Mouse (Mus musculus) ES-Bruce4 (cell line): ENCODE results near the gene Cyp2j8. TPM values are rescaled to one million over a fixed set of nuclear protein-coding genes. Genes with fewer than 3 reads are reported as not detected.

Experiments used
- H3K27ac ChIP-seq: 2 replicates; pipeline ENCODE4 v1.5.1; 2012; ENCODE audit warnings: low read length, inconsistent platforms; ENCODE audit not compliant: insufficient read depth
- H3K27me3 ChIP-seq: 2 replicates; pipeline ENCODE4 v1.6.1; 2012; ENCODE audit warnings: mild to moderate bottlenecking, low read length, inconsistent platforms; ENCODE audit not compliant: control insufficient read depth, poor library complexity, insufficient read depth, severe bottlenecking
- H3K36me3 ChIP-seq: 2 replicates; pipeline ENCODE4 v1.6.1; 2012; ENCODE audit warnings: inconsistent platforms, mild to moderate bottlenecking, low read length, moderate library complexity; ENCODE audit not compliant: control insufficient read depth, poor library complexity, insufficient read depth, severe bottlenecking
- H3K4me1 ChIP-seq: one replicate; pipeline ENCODE4 v1.8.1; 2011; ENCODE audit warnings: low read length; ENCODE audit not compliant: control insufficient read depth, insufficient read depth
- H3K4me3 ChIP-seq: 2 replicates; pipeline ENCODE4 v1.5.1; 2011; ENCODE audit warnings: low read depth, mild to moderate bottlenecking, low read length
- H3K9ac ChIP-seq: 2 replicates; pipeline ENCODE4 v1.6.1; 2012; ENCODE audit warnings: low read depth, mild to moderate bottlenecking, inconsistent platforms; ENCODE audit not compliant: poor library complexity, severe bottlenecking
- H3K9me3 ChIP-seq: replicated peaks from 2 replicates; pipeline ENCODE4 v1.6.1; 2012; ENCODE audit warnings: mild to moderate bottlenecking, low read length, inconsistent platforms; ENCODE audit not compliant: control insufficient read depth, poor library complexity, insufficient read depth, severe bottlenecking
- CTCF ChIP-seq: IDR thresholded peaks from one replicate; pipeline ENCODE4 v1.8.1; 2011; ENCODE audit warnings: low read depth, low read length
- EP300 ChIP-seq: IDR thresholded peaks from 2 replicates; pipeline ENCODE4 v1.6.1; 2011; ENCODE audit warnings: low read depth, low read length; ENCODE audit not compliant: insufficient read depth
- POLR2A ChIP-seq: IDR thresholded peaks from one replicate; pipeline ENCODE4 v1.8.1; 2011; ENCODE audit warnings: low read length; ENCODE audit not compliant: insufficient read depth
- polyA plus RNA-seq: library from polyadenylated mRNA; stranded (reverse); fragments of >200 nt; gene quantifications from 2 replicates; pipeline ENCODE4 v1.2.4, GENCODE M21; 2011; ENCODE audit warnings: low read depth; ENCODE audit not compliant: missing spikeins, insufficient read depth, insufficient read length

Cyp2j8 gene
- not detected in 2 replicates for polyA plus RNA-seq

GRCm38 (mm10) chr4:96507286-96507685 lies at the start of gene Cyp2j8:
Gene Cyp2j8 (minus strand): TSS chr4:96507386.
- TF ChIP-seq POLR2A (no peak), EP300 (no peak), CTCF (no peak)
- Histone ChIP-seq H3K27me3 (no peaks in the 10 kb centered on the region), H3K9ac (no peak within 1 kb of the TSS)

GRCm38 (mm10) chr4:96553133-96553819 lies 46.1 kb upstream of the Cyp2j8 start, which contains the start of gene Cyp2j6:
Gene Cyp2j6 (minus strand): TSS chr4:96553661.
- H3K4me1 ChIP-seq: no peaks in the 10 kb centered on the region
- H3K27ac ChIP-seq: no peak within 1 kb of the TSS
- H3K36me3 ChIP-seq: no peaks in the 10 kb centered on the region
- H3K9ac ChIP-seq: no peak within 1 kb of the TSS
- no peaks in the 10 kb centered on the region for H3K9me3 ChIP-seq
- H3K27me3 ChIP-seq: no peaks in the 10 kb centered on the region
- TF ChIP-seq EP300 (no peak), POLR2A (no peak), CTCF (no peak)
- peak within 1 kb of the TSS; percentile 40 for H3K4me3 ChIP-seq

More at GRCm38 (mm10) chr4:96507286-96507685, at the start of gene Cyp2j8:
- no peaks in the 10 kb centered on the region for H3K9me3 ChIP-seq
- no peaks in the 10 kb centered on the region for H3K36me3 ChIP-seq
- H3K4me1 ChIP-seq: no peaks in the 10 kb centered on the region
- no peak within 1 kb of the TSS for H3K27ac ChIP-seq
- no peak within 1 kb of the TSS for H3K4me3 ChIP-seq

- Histone ChIP-seq H3K4me1 (no peaks in the 10 kb centered on the region), H3K36me3 (no peaks in the 10 kb centered on the region), H3K9me3 (no peaks in the 10 kb centered on the region), H3K4me3 (no peak overlapping the region), H3K27ac (no peak overlapping the region), H3K27me3 (no peaks in the 10 kb centered on the region), H3K9ac (no peak overlapping the region)
- no peak for TF ChIP-seq POLR2A
- no peak for TF ChIP-seq EP300
- TF ChIP-seq CTCF: no peak
Measured at GRCm38 (mm10) chr4:96551619-96552018, 44.4 kb upstream of the Cyp2j8 start.

GRCm38 (mm10) chr4:96545976-96546375 lies 38.8 kb upstream of the Cyp2j8 start:
- Histone ChIP-seq H3K27me3 (no peaks in the 10 kb centered on the region), H3K4me3 (no peak overlapping the region), H3K9me3 (no peaks in the 10 kb centered on the region)

GRCm38 (mm10) chr4:96525772-96526171 lies 18.6 kb upstream of the Cyp2j8 start:
- Histone ChIP-seq H3K9me3 (no peaks in the 10 kb centered on the region), H3K4me1 (no peaks in the 10 kb centered on the region)
- no peak for TF ChIP-seq EP300
- TF ChIP-seq CTCF: no peak
- no peak for TF ChIP-seq POLR2A

More at GRCm38 (mm10) chr4:96545976-96546375, 38.8 kb upstream of the Cyp2j8 start:
- Histone ChIP-seq H3K9ac (no peak overlapping the region), H3K4me1 (no peaks in the 10 kb centered on the region), H3K36me3 (no peaks in the 10 kb centered on the region), H3K27ac (no peak overlapping the region)
- no peak for TF ChIP-seq EP300

GRCm38 (mm10) chr4:96522256-96522655 lies 15.1 kb upstream of the Cyp2j8 start:
- TF ChIP-seq CTCF (no peak), EP300 (no peak)
- no peak overlapping the region for H3K27ac ChIP-seq
- no peaks in the 10 kb centered on the region for H3K4me1 ChIP-seq
- H3K36me3 ChIP-seq: no peaks in the 10 kb centered on the region
- H3K27me3 ChIP-seq: no peaks in the 10 kb centered on the region
- H3K9me3 ChIP-seq: no peaks in the 10 kb centered on the region
- no peak overlapping the region for H3K4me3 ChIP-seq
- H3K9ac ChIP-seq: no peak overlapping the region

More at GRCm38 (mm10) chr4:96525772-96526171, 18.6 kb upstream of the Cyp2j8 start:
- Histone ChIP-seq H3K27ac (no peak overlapping the region), H3K27me3 (no peaks in the 10 kb centered on the region), H3K4me3 (no peak overlapping the region), H3K36me3 (no peaks in the 10 kb centered on the region), H3K9ac (no peak overlapping the region)
